Mouse (Mus musculus) heart, adult 2 months (tissue): ENCODE measurements around the gene Ttll3.

Experiments
- CTCF ChIP-seq: fragments of 200-600 bp; IDR thresholded peaks from 2 replicates; pipeline ENCODE4 v1.8.1; 2022; ENCODE audit warnings: antibody characterized with exemption, mild to moderate bottlenecking, moderate library complexity
- POLR2A ChIP-seq: fragments of 200-500 bp; IDR thresholded peaks from 2 replicates; pipeline ENCODE4 v1.6.1; 2011; ENCODE audit warnings: mild to moderate bottlenecking, low read depth, low read length, control low read depth; ENCODE audit not compliant: insufficient read depth

DNA sequence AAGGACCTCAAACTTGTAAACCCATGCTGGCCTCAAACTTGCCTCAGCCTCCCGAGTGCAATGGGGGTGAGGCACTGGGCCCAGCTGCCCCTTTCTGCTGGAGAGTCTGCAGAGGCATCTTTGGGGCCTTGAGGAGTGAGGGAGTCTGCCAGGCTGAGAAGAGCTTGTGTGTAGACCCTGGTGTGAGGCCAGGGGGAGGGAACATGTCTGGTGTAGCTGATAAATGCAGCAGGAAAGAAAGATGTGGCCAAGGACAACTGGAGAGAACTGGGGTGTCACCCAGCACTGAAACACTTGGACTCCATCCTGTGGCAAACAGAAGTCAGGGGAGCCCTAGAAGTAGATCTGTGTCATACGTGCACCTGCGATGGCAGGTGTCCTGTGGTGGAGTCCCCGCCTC, 15.6 kb upstream of the Ttll3 start:
- TF ChIP-seq POLR2A = no peak
- no peak for TF ChIP-seq CTCF
